Mouse (Mus musculus) heart, postnatal 0 days (tissue): Measurements from ENCODE around the gene Gcnt4.

Experiments
- CTCF ChIP-seq: IDR thresholded peaks from 2 replicates; pipeline ENCODE4 v1.5.1; 2016; ENCODE audit warnings: antibody characterized with exemption, control low read depth, low read depth
- EP300 ChIP-seq: IDR thresholded peaks from 2 replicates; pipeline ENCODE4 v1.6.1; 2016; ENCODE audit warnings: antibody characterized with exemption, low read depth

DNA sequence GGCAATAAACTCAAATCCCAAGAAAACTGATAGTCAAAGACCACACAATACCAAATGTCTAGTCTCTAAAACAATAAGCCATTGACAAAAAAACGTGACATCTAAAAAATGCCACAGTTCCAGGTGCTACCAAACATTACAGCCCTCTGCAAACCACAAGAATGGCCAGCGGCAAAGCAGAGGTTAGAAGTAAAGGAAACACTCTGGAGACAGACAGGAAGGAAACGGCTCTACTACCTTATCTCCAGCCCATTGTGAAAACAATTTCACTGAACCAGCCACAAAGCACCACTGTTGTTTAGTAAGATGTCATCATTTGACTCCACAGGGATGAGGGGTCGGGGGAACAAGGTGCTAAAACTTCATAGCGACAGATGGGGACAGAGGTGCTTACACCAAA is 70.8 kb downstream of the Gcnt4 start:
- no peak for TF ChIP-seq CTCF
- no peak for TF ChIP-seq EP300
